Mouse (Mus musculus) stomach, embryonic 16.5 days (tissue): Measurements from ENCODE around the gene Gm28308. TPM values are rescaled to one million over a fixed set of nuclear protein-coding genes. Genes with fewer than 3 reads are reported as not detected.
A peak's percentile ranks its signal among the peaks of the same experiment; 100 is the strongest.

ENCODE experiments used
- ATAC-seq: fragments of 200-750 bp; cut with Nextera tagmentation; 2 replicates; pipeline ENCODE4 v1.8.0; 2017; ENCODE audit warnings: moderate number of reproducible peaks, moderate TSS enrichment; ENCODE audit not compliant: insufficient read depth, low FRiP score
- H3K27ac ChIP-seq: fragments of 300-500 bp; sonication (generic); 2 replicates; pipeline ENCODE4 v1.5.1; 2014; ENCODE audit warnings: low read length
- H3K27me3 ChIP-seq: fragments of 300-500 bp; sonication (generic); 2 replicates; pipeline ENCODE4 v1.6.1; 2014; ENCODE audit warnings: low read length, control low read depth, mixed read lengths; ENCODE audit not compliant: control insufficient read depth, insufficient read depth
- H3K36me3 ChIP-seq: fragments of 300-500 bp; sonication (generic); 2 replicates; pipeline ENCODE4 v1.6.1; 2014; ENCODE audit warnings: low read length; ENCODE audit not compliant: control insufficient read depth, insufficient read depth
- H3K4me1 ChIP-seq: fragments of 300-500 bp; sonication (generic); 2 replicates; pipeline ENCODE4 v1.6.1; 2014; ENCODE audit warnings: low read length, control low read depth, mixed read lengths; ENCODE audit not compliant: control insufficient read depth, insufficient read depth
- H3K4me2 ChIP-seq: fragments of 300-500 bp; sonication (generic); 2 replicates; pipeline ENCODE4 v1.6.1; 2014; ENCODE audit warnings: low read depth, low read length, mixed read lengths
- H3K4me3 ChIP-seq: fragments of 300-500 bp; sonication (generic); replicated peaks from 2 replicates; pipeline ENCODE4 v1.5.1; 2014; ENCODE audit warnings: mild to moderate bottlenecking, low read length
- H3K9ac ChIP-seq: fragments of 300-500 bp; sonication (generic); 2 replicates; pipeline ENCODE4 v1.6.1; 2014; ENCODE audit warnings: low read length
- H3K9me3 ChIP-seq: fragments of 300-500 bp; sonication (generic); replicated peaks from 2 replicates; pipeline ENCODE4 v1.6.1; 2016; ENCODE audit warnings: low read length, control low read depth; ENCODE audit not compliant: control insufficient read depth
- WGBS: fragments of 180-500 bp; shearing (Covaris S2); extraction: QIAGEN DNeasy Blood & Tissue Kit; methylation state at CpG from one replicate; pipeline ENCODE4 v1.1.7; 2014; 5-methylcytosine and 5-hydroxymethylcytosine counted together
- polyA plus RNA-seq: library from polyadenylated mRNA; unstranded; fragments of >200 nt; fragmentation: Nextera tagmentation; extraction: Ambion mirVana; gene quantifications from 2 replicates; pipeline ENCODE4 v1.2.1, GENCODE M21; 2015

The Gm28308 gene
- polyA plus RNA-seq, 1 experiment from 2014 or later = not detected

- Histone ChIP-seq H3K4me2 (peak overlapping the region; percentile 94), H3K36me3 (no peaks in the 10 kb centered on the region), H3K27ac (peak overlapping the region; percentile 96), H3K27me3 (0 out of 2 replicates have a peak, but pooled peaks cover 5% of the 10 kb centered on the region), H3K4me3 (peak overlapping the region; percentile 8), H3K4me1 (peaks cover 36% of the 10 kb centered on the region), H3K9me3 (no peaks in the 10 kb centered on the region), H3K9ac (peak overlapping the region; percentile 55)
- peak; percentile 52 for ATAC-seq
- 29% methylated on average over 5 of the region's 5 CpGs for WGBS
Observed at GRCm38 (mm10) chr6:52189172-52189591, 24.0 kb downstream of the Gm28308 start.

- no peak for ATAC-seq
- Histone ChIP-seq H3K27me3 (0 out of 2 replicates have a peak, but pooled peaks cover 5% of the 10 kb centered on the region), H3K4me1 (peaks cover 46% of the 10 kb centered on the region), H3K36me3 (no peaks in the 10 kb centered on the region), H3K4me3 (no peak overlapping the region), H3K9ac (no peak overlapping the region), H3K4me2 (no peak overlapping the region), H3K27ac (no peak overlapping the region), H3K9me3 (no peaks in the 10 kb centered on the region)
- WGBS = 34% methylated on average over 1 of the region's 1 CpGs
Observed at GRCm38 (mm10) chr6:52186500-52186899, 26.6 kb downstream of the Gm28308 start.

- H3K4me2 ChIP-seq = peak overlapping the region; percentile 39; the same call in 1 of the 2 replicates
- no peak overlapping the region for H3K4me3 ChIP-seq
- no peaks in the 10 kb centered on the region for H3K36me3 ChIP-seq
- 0 out of 2 replicates have a peak, but pooled peaks cover 5% of the 10 kb centered on the region for H3K27me3 ChIP-seq
- no peak for ATAC-seq
- whole genome bisulfite sequencing = 39% methylated on average over 3 of the region's 3 CpGs
- H3K4me1 ChIP-seq = peaks cover 52% of the 10 kb centered on the region
- H3K9ac ChIP-seq = peak overlapping the region; percentile 45; the same call in 1 of the 2 replicates
- peak overlapping the region; percentile 82; the same call in 1 of the 2 replicates for H3K27ac ChIP-seq
- H3K9me3 ChIP-seq = no peaks in the 10 kb centered on the region
Observed at GRCm38 (mm10) chr6:52185834-52186233, 27.3 kb downstream of the Gm28308 start.

- Histone ChIP-seq H3K36me3 (no peaks in the 10 kb centered on the region), H3K9me3 (no peaks in the 10 kb centered on the region), H3K4me3 (peak overlapping the region; percentile 4), H3K4me2 (peak overlapping the region; percentile 39), H3K4me1 (peaks cover 54% of the 10 kb centered on the region), H3K9ac (peak overlapping the region; percentile 45), H3K27ac (peak overlapping the region; percentile 82; the same call in 1 of the 2 replicates), H3K27me3 (0 out of 2 replicates have a peak, but pooled peaks cover 5% of the 10 kb centered on the region)
- ATAC-seq = no peak
- 4% methylated on average over 19 of the region's 19 CpGs for WGBS
Observed at GRCm38 (mm10) chr6:52185222-52185621, 27.9 kb downstream of the Gm28308 start.

- no peaks in the 10 kb centered on the region for H3K9me3 ChIP-seq
- ATAC-seq = no peak
- H3K9ac ChIP-seq = peak overlapping the region; percentile 43
- no peaks in the 10 kb centered on the region for H3K36me3 ChIP-seq
- peak overlapping the region; percentile 82 for H3K27ac ChIP-seq
- peaks cover 54% of the 10 kb centered on the region for H3K4me1 ChIP-seq
- no peak overlapping the region for H3K4me3 ChIP-seq
- WGBS = 27% methylated on average over 6 of the region's 6 CpGs
- 0 out of 2 replicates have a peak, but pooled peaks cover 5% of the 10 kb centered on the region for H3K27me3 ChIP-seq
- H3K4me2 ChIP-seq = peak overlapping the region; percentile 39
Observed at GRCm38 (mm10) chr6:52184668-52185067, 28.5 kb downstream of the Gm28308 start.

GRCm38 (mm10) chr6:52183311-52184080 lies 29.6 kb downstream of the Gm28308 start:
- WGBS = 19% methylated on average over 10 of the region's 10 CpGs
- H3K9me3 ChIP-seq = no peaks in the 10 kb centered on the region
- no peaks in the 10 kb centered on the region for H3K36me3 ChIP-seq
- peak overlapping the region; percentile 41 for H3K4me2 ChIP-seq
- H3K9ac ChIP-seq = peak overlapping the region; percentile 40; the same call in 1 of the 2 replicates
- ATAC-seq = no peak
- 0 out of 2 replicates have a peak, but pooled peaks cover 5% of the 10 kb centered on the region for H3K27me3 ChIP-seq
- peak overlapping the region; percentile 82 for H3K27ac ChIP-seq
- peaks cover 51% of the 10 kb centered on the region for H3K4me1 ChIP-seq
- H3K4me3 ChIP-seq = no peak overlapping the region

- Histone ChIP-seq H3K27ac (peak overlapping the region; percentile 82), H3K4me1 (peaks cover 48% of the 10 kb centered on the region)
- no peak for ATAC-seq
Observed at GRCm38 (mm10) chr6:52182793-52183192, 30.3 kb downstream of the Gm28308 start.

GRCm38 (mm10) chr6:52182030-52182429 lies 31.1 kb downstream of the Gm28308 start:
- no peak overlapping the region for H3K9ac ChIP-seq
- no peak overlapping the region for H3K4me3 ChIP-seq
- H3K9me3 ChIP-seq = no peaks in the 10 kb centered on the region
- no peak overlapping the region for H3K4me2 ChIP-seq
- WGBS = 27% methylated on average over 2 of the region's 2 CpGs
- H3K4me1 ChIP-seq = peaks cover 42% of the 10 kb centered on the region
- H3K36me3 ChIP-seq = no peaks in the 10 kb centered on the region
- H3K27ac ChIP-seq = peak overlapping the region; percentile 98
- no peaks in the 10 kb centered on the region for H3K27me3 ChIP-seq
- ATAC-seq = no peak

More at GRCm38 (mm10) chr6:52182793-52183192, 30.3 kb downstream of the Gm28308 start:
- H3K27me3 ChIP-seq = 0 out of 2 replicates have a peak, but pooled peaks cover under 1% of the 10 kb centered on the region
- no peak overlapping the region for H3K4me3 ChIP-seq
- H3K9ac ChIP-seq = 0 out of 2 replicates have a peak overlapping the region, but pooled peaks have one; percentile 40
- peak overlapping the region; percentile 41; the same call in 1 of the 2 replicates for H3K4me2 ChIP-seq
- no peaks in the 10 kb centered on the region for H3K9me3 ChIP-seq
- no peaks in the 10 kb centered on the region for H3K36me3 ChIP-seq
- WGBS = 49% methylated on average over 1 of the region's 1 CpGs

- peak overlapping the region; percentile 91 for H3K9ac ChIP-seq
- ATAC-seq = no peak
- no peaks in the 10 kb centered on the region for H3K27me3 ChIP-seq
- peak overlapping the region; percentile 71 for H3K4me2 ChIP-seq
- peak overlapping the region; percentile 98 for H3K27ac ChIP-seq
- peak overlapping the region; percentile 60 for H3K4me3 ChIP-seq
- no peaks in the 10 kb centered on the region for H3K36me3 ChIP-seq
- H3K4me1 ChIP-seq = peaks cover 33% of the 10 kb centered on the region
- WGBS = 38% methylated on average over 3 of the region's 3 CpGs
- H3K9me3 ChIP-seq = no peaks in the 10 kb centered on the region
Observed at GRCm38 (mm10) chr6:52180726-52181125, 32.4 kb downstream of the Gm28308 start.
